Mouse (Mus musculus): ENCODE measurements at regions not wholly inside any gene's neighbourhood (a gene's known extent, or its start where the extent isn't known, plus 50 kb on each side); places are given as distances from the start of the nearest gene placed in this dataset.

GRCm38 (mm10) chr16:75487915-75488314 lies 97.9 kb downstream of the Lipi start:
- DNase-seq: no peak

GRCm38 (mm10) chr16:75483878-75484277 lies 102.0 kb downstream of the Lipi start:
- no peak for DNase-seq

- no peak for DNase-seq
These were observed 120.4 kb downstream of the Lipi start for GRCm38 (mm10) chr16:75465420-75465975.

- DNase-seq: no peak
These were observed 123.7 kb downstream of the Lipi start for GRCm38 (mm10) chr16:75462136-75462535.

GRCm38 (mm10) chr16:75446901-75447514 lies 138.9 kb downstream of the Lipi start:
- peak; percentile 30 for DNase-seq

GRCm38 (mm10) chr16:75439296-75439695 lies 146.6 kb downstream of the Lipi start:
- no peak for DNase-seq

- no peak for DNase-seq
These were observed 152.6 kb downstream of the Lipi start for GRCm38 (mm10) chr16:75433227-75433626.

GRCm38 (mm10) chr16:75384526-75385222 lies 201.2 kb downstream of the Lipi start:
- no peak for DNase-seq

GRCm38 (mm10) chr16:75381191-75381590 lies 204.7 kb downstream of the Lipi start:
- no peak for DNase-seq

- DNase-seq: no peak
These were observed 216.2 kb downstream of the Lipi start for GRCm38 (mm10) chr16:75369700-75370099.

GRCm38 (mm10) chr16:75366727-75367126 lies 219.1 kb downstream of the Lipi start:
- no peak for DNase-seq

- no peak for DNase-seq
These were observed 220.4 kb downstream of the Lipi start for GRCm38 (mm10) chr16:75365361-75365994.

- no peak for DNase-seq
These were observed 223.8 kb downstream of the Lipi start for GRCm38 (mm10) chr16:75362095-75362494.

- no peak for DNase-seq
These were observed 225.1 kb downstream of the Lipi start for GRCm38 (mm10) chr16:75360791-75361190.

GRCm38 (mm10) chr16:75353394-75353793 lies 232.5 kb downstream of the Lipi start:
- DNase-seq: no peak

GRCm38 (mm10) chr16:75344201-75344927 lies 241.5 kb downstream of the Lipi start:
- DNase-seq: no peak

- no peak for DNase-seq
These were observed 242.6 kb downstream of the Lipi start for GRCm38 (mm10) chr16:75343028-75343901.

GRCm38 (mm10) chr16:75334228-75334627 lies 251.6 kb downstream of the Lipi start:
- DNase-seq: no peak

- no peak for DNase-seq
These were observed 252.1 kb downstream of the Lipi start for GRCm38 (mm10) chr16:75333750-75334149.

GRCm38 (mm10) chr16:75332853-75333252 lies 253.0 kb downstream of the Lipi start:
- DNase-seq: no peak

- DNase-seq: no peak
These were observed 260.6 kb downstream of the Lipi start for GRCm38 (mm10) chr16:75325296-75325695.

- no peak for DNase-seq
These were observed 281.1 kb downstream of the Lipi start for GRCm38 (mm10) chr16:75304743-75305142.
